Mouse (Mus musculus) megakaryocyte, adult 5-6 weeks (primary cell): ENCODE measurements around the gene Gm10188. TPM values are rescaled to one million over a fixed set of nuclear protein-coding genes. Genes with fewer than 3 reads are reported as not detected.

ENCODE experiments used
- ATAC-seq: 2 replicates; pipeline ENCODE4 v1.8.0; 2016; ENCODE audit warnings: mild to moderate bottlenecking, inconsistent platforms; ENCODE audit not compliant: poor library complexity, severe bottlenecking
- total RNA-seq, 2 experiments: library from RNA; stranded (forward) in 1 of 2; stranded (reverse) in 1 of 2; fragments of 153-499, 151-499 nt in 1 of 2; fragments of 221-1000, 200-1000 nt in 1 of 2; gene quantifications; 2 replicates each; pipeline versions ENCODE4 v1.2.3 to v1.2.4; 2015 to 2017

Gene Gm10188
- total RNA-seq, 2 experiments from 2014 or later: not detected

GRCm38 (mm10) chr1:132231470-132232274 is 2.1 kb upstream of the Gm10188 start:
- ATAC-seq: no peak

GRCm38 (mm10) chr1:132226297-132227080 is 3.1 kb downstream of the Gm10188 start:
- ATAC-seq: no peak

- ATAC-seq: no peak
These were observed 7.4 kb downstream of the Gm10188 start for GRCm38 (mm10) chr1:132222166-132222565.

- ATAC-seq: no peak
These were observed 7.9 kb downstream of the Gm10188 start for GRCm38 (mm10) chr1:132221627-132222026.

- no peak for ATAC-seq
These were observed 13.3 kb downstream of the Gm10188 start for GRCm38 (mm10) chr1:132216276-132216675.

- ATAC-seq: no peak
These were observed 16.5 kb downstream of the Gm10188 start for GRCm38 (mm10) chr1:132213076-132213475.

- 0 out of 2 replicates have a peak, but pooled peaks have one; percentile 33 for ATAC-seq
These were observed 17.3 kb downstream of the Gm10188 start for GRCm38 (mm10) chr1:132212218-132212617.

GRCm38 (mm10) chr1:132211672-132212071 is 17.9 kb downstream of the Gm10188 start:
- no peak for ATAC-seq

- ATAC-seq: no peak
These were observed 18.6 kb downstream of the Gm10188 start for GRCm38 (mm10) chr1:132210922-132211321.

GRCm38 (mm10) chr1:132209400-132209799 is 20.2 kb downstream of the Gm10188 start:
- ATAC-seq: no peak

- ATAC-seq: no peak
These were observed 21.4 kb downstream of the Gm10188 start for GRCm38 (mm10) chr1:132208154-132208553.

- ATAC-seq: no peak
These were observed 22.7 kb downstream of the Gm10188 start for GRCm38 (mm10) chr1:132206828-132207227.

- no peak for ATAC-seq
These were observed 23.6 kb downstream of the Gm10188 start for GRCm38 (mm10) chr1:132205958-132206357.

- no peak for ATAC-seq
These were observed 26.8 kb downstream of the Gm10188 start for GRCm38 (mm10) chr1:132202771-132203170.

GRCm38 (mm10) chr1:132201936-132202335 is 27.6 kb downstream of the Gm10188 start:
- ATAC-seq: no peak

GRCm38 (mm10) chr1:132201511-132201860 is 28.1 kb downstream of the Gm10188 start:
- ATAC-seq: no peak

- ATAC-seq: no peak
These were observed 28.7 kb downstream of the Gm10188 start for GRCm38 (mm10) chr1:132200562-132201510.

- no peak for ATAC-seq
These were observed 29.6 kb downstream of the Gm10188 start for GRCm38 (mm10) chr1:132199934-132200333.

GRCm38 (mm10) chr1:132199244-132199643 is 30.3 kb downstream of the Gm10188 start:
- no peak for ATAC-seq

- ATAC-seq: no peak
These were observed 31.0 kb downstream of the Gm10188 start for GRCm38 (mm10) chr1:132198401-132199071.
